Mouse (Mus musculus) layer of hippocampus, adult 2 months (tissue): Measurements from ENCODE around the gene Gen1. TPM values are rescaled to one million over a fixed set of nuclear protein-coding genes. Genes with fewer than 3 reads are reported as not detected.

Source experiments
- DNase-seq, 2 experiments: peaks; one replicate each; pipeline ENCODE4 v3.0.0; 2022; ENCODE audit warnings: low spot score in 2 of 2
- H3K27ac ChIP-seq: fragments of 200-600 bp; 2 replicates; pipeline ENCODE4 v1.8.1; 2022
- H3K4me3 ChIP-seq: fragments of 200-600 bp; 2 replicates; pipeline ENCODE4 v1.8.1; 2022; ENCODE audit warnings: mild to moderate bottlenecking
- CTCF ChIP-seq: fragments of 200-600 bp; conservative IDR thresholded peaks from 2 replicates; pipeline ENCODE4 v1.8.1; 2022; ENCODE audit warnings: antibody characterized with exemption, mild to moderate bottlenecking, moderate library complexity
- total RNA-seq, 2 experiments: library from RNA; stranded (reverse); gene quantifications; 2 replicates each; pipeline ENCODE4 v1.2.3; 2021

The Gen1 gene
- total RNA-seq, 2 experiments from 2014 or later: 1.3 to 3.3 TPM

DNA sequence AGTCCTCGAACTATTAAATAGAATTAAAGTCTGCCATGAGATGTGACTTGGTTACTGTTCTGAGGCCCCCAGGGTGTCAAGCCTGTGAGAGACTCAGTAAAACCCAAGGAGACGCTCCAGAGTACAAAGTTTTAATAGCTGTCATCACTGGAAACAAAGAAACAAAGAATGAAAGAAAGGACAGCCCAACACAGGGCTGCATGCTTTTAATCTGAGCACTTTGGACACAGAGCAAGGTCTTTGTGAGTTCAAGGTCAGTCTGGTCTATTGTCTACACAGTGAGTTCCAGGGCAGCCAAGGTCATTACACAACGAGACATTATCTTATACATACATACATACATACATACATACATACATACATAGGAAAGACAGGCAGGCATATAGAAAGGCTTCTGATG, 49.1 kb downstream of the Gen1 start:
- H3K27ac ChIP-seq: no peak overlapping the region
- DNase-seq: no peak
- TF ChIP-seq CTCF: no peak
- no peak overlapping the region for H3K4me3 ChIP-seq

DNA sequence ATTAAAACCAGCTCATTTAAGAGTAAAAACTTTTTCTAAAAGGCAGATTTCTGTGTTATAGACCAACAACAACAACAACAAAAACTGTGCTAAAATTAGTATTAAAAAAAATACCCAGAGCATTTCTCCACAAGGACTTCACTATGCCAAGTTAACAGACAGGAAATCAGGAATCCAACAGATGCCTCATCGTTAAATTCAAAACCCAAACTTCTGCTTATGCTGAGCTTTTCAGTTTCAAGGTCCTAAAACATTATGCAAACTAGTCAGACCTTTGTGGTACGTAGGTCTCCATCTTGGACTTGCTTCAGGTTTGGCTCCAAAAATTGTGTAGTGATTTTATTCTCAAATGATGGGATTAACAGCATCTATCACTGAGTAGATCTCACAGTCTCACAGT, 50.0 kb downstream of the Gen1 start:
- TF ChIP-seq CTCF: no peak
- no peak overlapping the region for H3K4me3 ChIP-seq
- H3K27ac ChIP-seq: no peak overlapping the region
- DNase-seq: no peak

DNA sequence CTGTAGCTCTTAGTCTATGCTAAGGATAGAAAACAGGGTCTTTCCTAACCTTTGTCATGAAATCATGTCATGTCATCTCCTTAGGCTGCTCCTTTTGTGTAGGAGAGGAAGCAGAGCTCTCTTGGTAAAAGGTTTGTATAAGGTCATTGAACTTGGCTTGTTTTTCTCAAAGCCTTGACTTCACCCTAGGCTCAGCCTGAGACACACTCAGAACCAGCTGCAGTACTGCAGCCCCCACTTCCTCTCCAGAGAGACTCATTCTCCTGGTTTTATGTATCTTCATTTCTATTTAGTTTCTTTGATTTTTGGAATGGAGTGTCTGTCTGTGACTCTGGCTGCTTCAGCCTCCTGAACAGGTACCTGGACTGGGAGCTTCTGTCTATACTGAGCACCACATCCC, 50.8 kb downstream of the Gen1 start:
- peak overlapping the region; percentile 43 for H3K27ac ChIP-seq
- no peak for DNase-seq
- H3K4me3 ChIP-seq: no peak overlapping the region
- TF ChIP-seq CTCF: no peak

DNA sequence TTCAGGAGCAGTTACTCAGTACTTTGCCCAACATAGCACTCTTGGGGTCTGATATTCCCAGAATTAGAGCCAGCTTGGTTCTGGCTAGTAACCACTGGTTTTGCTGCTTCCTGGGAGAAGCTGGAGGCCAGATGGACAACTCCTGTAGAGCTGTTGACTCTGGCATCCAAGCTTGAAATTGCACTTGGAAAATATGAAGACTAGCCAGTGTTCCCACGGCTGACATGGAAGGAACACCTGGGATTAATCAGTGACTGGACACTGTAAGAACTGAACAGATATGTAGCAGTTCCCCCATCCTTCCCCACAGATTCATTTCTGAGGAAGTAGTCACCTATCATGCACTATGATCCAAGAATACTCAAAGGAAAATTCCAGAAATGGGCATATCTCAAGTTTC, 52.7 kb downstream of the Gen1 start:
- DNase-seq: no peak
- no peak overlapping the region for H3K27ac ChIP-seq
- no peak for TF ChIP-seq CTCF
- no peak overlapping the region for H3K4me3 ChIP-seq

DNA sequence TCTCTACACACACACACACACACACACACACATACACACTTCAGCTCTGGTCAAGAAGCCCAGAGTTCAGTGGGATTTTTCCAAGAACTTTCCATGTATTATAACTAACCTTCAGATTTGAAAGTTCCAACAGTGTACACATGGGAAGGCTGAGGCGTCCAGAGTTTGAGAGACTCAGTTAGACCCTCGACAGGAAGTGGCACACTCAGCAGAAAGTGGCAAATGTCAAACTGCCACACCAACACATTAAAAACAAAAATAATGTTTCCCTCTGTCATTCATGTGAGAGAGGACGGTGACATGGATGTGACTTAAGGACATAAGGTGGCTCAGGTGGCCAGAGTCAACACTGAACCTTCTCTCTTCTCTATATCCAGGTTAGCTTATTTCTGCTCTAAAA, 55.2 kb downstream of the Gen1 start:
- DNase-seq: no peak
- TF ChIP-seq CTCF: no peak
- no peak overlapping the region for H3K4me3 ChIP-seq

DNA sequence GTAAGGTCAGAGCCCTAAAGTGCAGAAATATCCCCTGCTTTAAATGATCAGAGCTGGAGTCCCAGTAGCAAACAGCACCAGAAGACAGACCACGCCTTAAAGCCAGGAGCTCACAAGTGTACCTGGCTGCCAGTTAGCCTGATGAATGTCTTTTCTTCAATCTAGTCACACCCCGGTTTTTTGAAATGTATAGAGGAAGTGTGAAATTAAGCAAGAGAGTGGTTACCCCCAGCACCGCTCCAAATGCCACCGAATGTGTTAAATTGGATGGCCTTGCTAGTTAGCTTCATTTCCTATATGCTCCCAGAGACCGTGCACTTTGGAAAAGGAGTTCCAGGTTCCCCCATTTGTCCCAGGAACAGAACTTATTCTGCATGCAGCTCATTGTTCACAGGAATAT, 56.0 kb downstream of the Gen1 start:
- Histone ChIP-seq H3K27ac (no peak overlapping the region), H3K4me3 (no peak overlapping the region)
- TF ChIP-seq CTCF: no peak
- no peak for DNase-seq

More for the DNA sequence above, 55.2 kb downstream of the Gen1 start:
- no peak overlapping the region for H3K27ac ChIP-seq

DNA sequence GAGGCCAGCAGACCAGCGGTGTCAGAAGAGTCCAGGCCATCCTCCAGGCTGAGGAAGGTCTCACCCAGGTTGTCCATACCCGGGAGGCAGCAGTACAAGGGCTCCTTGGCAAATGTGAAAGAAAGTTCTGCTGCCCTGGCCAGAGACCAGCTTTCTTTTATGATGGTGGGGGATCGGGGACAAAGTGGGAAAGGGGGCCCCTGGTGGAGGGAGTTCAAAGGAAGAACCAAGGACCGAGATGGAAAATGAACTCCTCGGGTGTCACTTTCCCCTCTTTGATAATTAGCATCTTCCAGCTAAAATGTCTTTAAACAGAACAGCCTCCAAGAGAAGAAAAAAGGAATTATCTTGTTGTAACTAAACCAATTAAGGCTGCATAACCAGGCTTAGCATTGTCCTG, 56.7 kb downstream of the Gen1 start, which contains the start of gene Msgn1:
TSS of gene Msgn1 (minus strand) at position 101 of the 400 bp plus-strand sequence.
- DNase-seq: no peak
- no peak for TF ChIP-seq CTCF
- Histone ChIP-seq H3K4me3 (no peak within 1 kb of the TSS), H3K27ac (no peak within 1 kb of the TSS)

DNA sequence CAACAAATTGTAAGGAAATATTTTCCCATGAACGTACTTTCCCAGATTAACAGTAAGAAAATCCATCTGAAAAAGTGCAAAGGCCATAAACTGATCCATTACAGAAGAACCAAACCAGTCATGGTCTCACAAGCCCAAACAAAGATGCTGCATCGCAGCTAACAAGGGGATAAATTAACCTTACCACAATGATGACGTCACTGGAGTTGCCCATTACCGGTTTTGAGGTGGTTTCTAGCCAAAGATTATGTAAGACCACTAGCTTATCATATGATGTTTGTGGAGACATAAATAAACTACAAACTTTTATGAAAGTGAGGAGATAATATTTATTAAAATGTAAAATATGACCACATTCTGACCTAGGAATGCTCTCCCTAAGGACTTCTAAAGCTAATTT, 59.3 kb downstream of the Gen1 start:
- Histone ChIP-seq H3K27ac (no peak overlapping the region), H3K4me3 (no peak overlapping the region)
- TF ChIP-seq CTCF: no peak
- no peak for DNase-seq

DNA sequence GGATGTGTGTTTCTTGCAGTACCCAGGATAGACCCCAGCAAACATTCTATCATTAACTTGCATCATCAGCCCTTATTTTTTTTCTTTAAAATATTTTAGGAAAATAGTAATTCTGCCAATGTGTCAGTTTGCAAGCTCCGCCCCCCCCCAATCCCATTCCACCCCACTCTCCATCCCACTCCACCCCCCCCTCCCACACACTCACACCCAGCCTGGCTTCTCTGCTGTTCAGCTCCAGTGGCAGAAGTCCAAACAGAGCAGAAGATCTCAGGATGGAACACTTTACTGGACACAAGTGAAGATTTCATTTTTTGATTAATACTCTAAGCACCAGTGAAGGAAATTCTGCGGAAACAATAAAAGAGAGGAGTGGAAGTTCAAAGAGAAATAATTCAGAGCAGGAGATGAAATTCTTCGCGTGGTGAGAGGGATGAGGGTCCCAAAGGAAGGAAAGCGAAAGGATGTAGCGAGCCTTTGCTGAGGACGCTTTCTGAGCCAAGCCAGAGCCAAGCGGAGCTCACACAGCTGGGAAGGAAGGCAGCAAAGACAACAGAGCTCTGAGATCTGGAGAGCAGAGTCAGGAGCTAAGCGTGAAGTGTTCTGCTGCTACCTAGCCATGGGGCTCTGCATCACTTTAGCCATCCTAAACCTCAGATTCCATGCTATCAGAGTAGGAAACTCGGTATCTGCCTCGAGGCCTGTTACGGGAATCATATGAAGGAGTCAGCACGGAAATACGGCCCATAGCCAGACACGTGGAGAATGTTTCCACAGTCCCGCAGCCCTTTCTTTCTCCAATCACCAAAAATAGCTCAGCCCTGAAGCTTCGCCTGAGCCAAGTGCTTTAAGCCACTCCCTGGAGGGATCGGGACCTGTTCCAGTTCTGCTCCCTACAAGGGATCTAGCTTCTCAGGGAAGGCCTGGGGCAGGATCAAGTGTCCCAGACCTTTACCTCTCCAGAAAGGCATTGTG, 61.6 kb downstream of the Gen1 start:
- no peak for TF ChIP-seq CTCF
- no peak for DNase-seq
- Histone ChIP-seq H3K27ac (peak overlapping the region; percentile 47), H3K4me3 (no peak overlapping the region)

DNA sequence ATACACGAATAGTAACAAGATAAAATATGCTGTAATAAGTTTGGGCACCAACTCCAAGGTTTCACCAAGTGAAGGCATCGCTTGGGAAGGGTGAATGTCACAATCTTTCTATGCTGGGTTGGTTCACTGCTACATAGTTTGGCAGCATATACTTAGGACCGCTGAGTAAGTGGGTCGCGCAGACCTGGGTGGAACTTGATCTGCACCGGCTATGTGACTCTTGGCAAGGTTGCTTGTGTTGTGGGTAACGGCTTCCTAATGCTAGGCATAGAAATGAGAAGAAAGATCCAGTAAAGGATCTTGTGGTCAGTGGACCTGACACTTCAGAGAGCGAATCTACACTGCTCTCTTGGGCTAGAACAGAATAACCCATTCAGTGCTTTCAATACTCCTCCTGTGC, 63.1 kb downstream of the Gen1 start:
- H3K4me3 ChIP-seq: no peak overlapping the region
- DNase-seq: no peak
- TF ChIP-seq CTCF: no peak
- no peak overlapping the region for H3K27ac ChIP-seq

DNA sequence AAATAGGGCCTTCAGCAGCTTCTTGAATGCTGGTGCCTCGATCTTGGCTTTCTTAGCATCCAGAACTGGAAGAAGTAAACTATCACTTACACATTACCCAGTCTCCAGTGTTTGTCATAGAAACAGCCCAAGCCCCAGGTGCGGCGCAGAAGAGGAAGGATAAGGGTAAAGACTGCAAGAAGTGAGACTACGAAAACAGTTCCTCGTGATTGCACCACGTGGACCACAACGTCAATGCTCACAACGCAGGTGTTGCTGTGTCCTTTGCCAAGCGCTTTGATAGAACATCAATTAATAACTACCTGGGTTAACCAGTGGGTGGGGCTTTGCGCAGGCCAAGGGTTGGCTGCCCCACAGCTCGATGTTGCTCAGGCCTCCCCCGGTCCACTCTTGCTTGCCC, 64.9 kb downstream of the Gen1 start:
- Histone ChIP-seq H3K27ac (no peak overlapping the region), H3K4me3 (no peak overlapping the region)
- TF ChIP-seq CTCF: no peak
- no peak for DNase-seq

DNA sequence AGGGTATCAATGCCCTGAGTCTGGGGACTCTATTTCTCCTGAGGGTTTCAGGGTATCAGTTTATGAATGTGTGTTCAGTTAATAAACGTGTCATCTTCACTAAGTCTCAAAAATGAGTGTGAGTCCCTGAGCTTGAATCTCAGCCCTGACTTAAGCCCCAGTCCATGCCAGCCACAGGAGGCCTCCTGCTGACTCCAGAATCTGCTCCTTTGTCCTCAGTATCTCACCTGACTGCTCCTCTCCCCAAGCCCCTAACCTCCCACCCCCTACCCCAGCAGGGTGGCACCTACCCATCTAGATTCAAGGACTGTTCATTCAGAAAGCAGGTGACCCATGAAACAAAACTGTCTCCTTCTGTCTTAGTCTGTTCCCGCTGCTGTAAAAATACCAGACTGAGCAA, 67.0 kb downstream of the Gen1 start:
- no peak for TF ChIP-seq CTCF
- H3K27ac ChIP-seq: no peak overlapping the region
- no peak for DNase-seq
- H3K4me3 ChIP-seq: no peak overlapping the region

DNA sequence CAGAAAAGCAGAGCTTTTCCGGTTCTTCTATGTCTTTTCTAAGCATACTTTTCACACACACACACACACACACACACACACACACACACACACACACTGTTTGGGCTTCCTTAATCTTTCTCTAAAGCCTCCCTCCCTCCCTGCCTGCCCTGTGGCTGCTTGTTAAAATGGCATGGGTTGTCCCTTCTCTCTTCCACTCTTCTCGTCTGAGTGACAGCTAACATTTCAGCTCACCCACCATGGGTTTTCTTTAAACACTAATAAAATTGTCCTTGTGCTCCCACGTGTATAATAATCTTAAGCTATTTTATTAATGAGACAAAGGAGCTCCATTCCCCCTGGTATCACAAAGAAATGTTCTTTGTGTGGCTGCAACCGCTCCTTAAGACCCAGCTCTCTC, 67.6 kb downstream of the Gen1 start:
- Histone ChIP-seq H3K27ac (no peak overlapping the region), H3K4me3 (no peak overlapping the region)
- no peak for DNase-seq
- no peak for TF ChIP-seq CTCF

DNA sequence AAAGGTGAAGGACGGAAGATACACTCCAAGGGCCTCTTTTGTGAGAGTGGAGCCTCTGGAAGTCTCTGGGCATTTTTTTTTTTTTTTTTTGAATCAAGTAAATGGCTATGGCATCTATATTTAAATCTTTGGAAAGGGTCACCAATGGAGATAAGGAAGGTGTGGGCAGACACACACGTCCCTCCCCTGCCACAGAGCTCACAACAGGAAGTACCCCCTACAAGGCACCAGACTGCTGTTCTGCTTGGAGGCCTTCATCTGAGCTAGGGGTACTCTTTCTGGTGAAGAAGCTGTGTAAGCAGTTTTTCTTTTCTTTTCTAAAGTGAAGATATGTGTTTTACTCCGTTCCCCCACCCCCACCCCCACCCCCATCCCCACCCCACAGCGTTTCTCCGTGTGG, 68.8 kb downstream of the Gen1 start:
- no peak for DNase-seq
- H3K4me3 ChIP-seq: no peak overlapping the region
- TF ChIP-seq CTCF: no peak
- no peak overlapping the region for H3K27ac ChIP-seq
